Mouse (Mus musculus) ES-E14 (cell line): Measurements from ENCODE around the gene Tars2. TPM values are rescaled to one million over a fixed set of nuclear protein-coding genes. Genes with fewer than 3 reads are reported as not detected.

ENCODE experiments used
- DNase-seq: peaks from one replicate; pipeline ENCODE4 v3.0.0-alpha.2; 2013; ENCODE audit warnings: low read depth, low spot score
- H3K27ac ChIP-seq: 2 replicates; pipeline ENCODE4 v1.5.1; 2012; ENCODE audit warnings: low read depth, mild to moderate bottlenecking, low read length, moderate library complexity, mixed read lengths; ENCODE audit not compliant: poor library complexity, insufficient read depth, severe bottlenecking
- H3K36me3 ChIP-seq: 2 replicates; pipeline ENCODE4 v1.6.1; 2012; ENCODE audit warnings: mild to moderate bottlenecking, low read length, moderate library complexity, mixed read lengths; ENCODE audit not compliant: control insufficient read depth, poor library complexity, insufficient read depth, severe bottlenecking
- H3K4me1 ChIP-seq, 2 experiments: fragments of 150-350 bp in 1 of 2; sonication (generic) in 1 of 2; 2 replicates each; pipeline ENCODE4 v1.6.1; 2012; ENCODE audit warnings: low read length in 2 of 2, mild to moderate bottlenecking in 1 of 2, mixed read lengths in 1 of 2; ENCODE audit not compliant: control insufficient read depth in 2 of 2, insufficient read depth in 2 of 2, poor library complexity in 1 of 2
- H3K4me3 ChIP-seq, 2 experiments: fragments of 150-350 bp in 1 of 2; sonication (generic) in 1 of 2; 2 replicates each; pipeline ENCODE4 v1.5.1; 2012; ENCODE audit warnings: low read length in 2 of 2, low read depth in 1 of 2, mild to moderate bottlenecking in 1 of 2, mixed read lengths in 1 of 2; ENCODE audit not compliant: insufficient read depth in 1 of 2, poor library complexity in 1 of 2, severe bottlenecking in 1 of 2
- H3K9ac ChIP-seq: 2 replicates; pipeline ENCODE4 v1.6.1; 2012; ENCODE audit warnings: low read depth, mild to moderate bottlenecking, low read length, mixed read lengths; ENCODE audit not compliant: poor library complexity, insufficient read depth, severe bottlenecking
- H3K9me3 ChIP-seq: fragments of 150-350 bp; sonication (generic); 2 replicates; pipeline ENCODE4 v1.6.1; 2012; ENCODE audit warnings: low read depth, mild to moderate bottlenecking, low read length; ENCODE audit not compliant: control insufficient read depth, insufficient read depth
- CHD2 ChIP-seq: IDR thresholded peaks from 2 replicates; pipeline ENCODE4 v1.6.1; 2014; ENCODE audit warnings: mild to moderate bottlenecking, low read depth, low read length, inconsistent platforms
- HCFC1 ChIP-seq: IDR thresholded peaks from 2 replicates; pipeline ENCODE4 v1.6.1; 2012; ENCODE audit warnings: low read length, inconsistent platforms, borderline replicate concordance; ENCODE audit not compliant: insufficient read depth
- MAFK ChIP-seq: IDR thresholded peaks from 2 replicates; pipeline ENCODE4 v1.6.1; 2014; ENCODE audit warnings: mild to moderate bottlenecking, low read depth, low read length, inconsistent platforms; ENCODE audit not compliant: insufficient read depth
- ZC3H11A ChIP-seq: IDR thresholded peaks from 2 replicates; pipeline ENCODE4 v1.6.1; 2012; ENCODE audit warnings: low read depth, mild to moderate bottlenecking, inconsistent platforms, low read length, borderline replicate concordance
- ZNF384 ChIP-seq: IDR thresholded peaks from 2 replicates; pipeline ENCODE4 v1.6.1; 2012; ENCODE audit warnings: low read depth, low read length, inconsistent platforms
- in situ Hi-C, 2 experiments: fragments of 600-800 bp; cut with MboI; formaldehyde crosslinking; loops; one replicate each; pipeline ENCODE4 v1.15.1; 2025; ENCODE audit warnings: low sequenced_read_pairs in 2 of 2, inconsistent platforms in 1 of 2; ENCODE audit not compliant: unreplicated experiment in 2 of 2
- total RNA-seq: library from RNA; depleted of rRNA; stranded (reverse); fragments of 300-350 nt; gene quantifications from 2 replicates; pipeline ENCODE4 v1.2.3, GENCODE M21; 2012

Gene Tars2
- total RNA-seq, 1 experiment = 85.9 TPM

- Histone ChIP-seq H3K4me1 (peaks cover 5 to 20% of the 10 kb centered on the region in 2 experiments; a peak in 3 of 4 replicates), H3K9me3 (no peaks in the 10 kb centered on the region), H3K9ac (no peak overlapping the region), H3K4me3 (no peak overlapping the region), H3K27ac (no peak overlapping the region), H3K36me3 (no peaks in the 10 kb centered on the region)
- no peak for DNase-seq
- TF ChIP-seq HCFC1 = no peak
- in situ Hi-C loops = no loop called here
Observed at GRCm38 (mm10) chr3:95698286-95698685, 61.7 kb downstream of the Tars2 start.

DNA sequence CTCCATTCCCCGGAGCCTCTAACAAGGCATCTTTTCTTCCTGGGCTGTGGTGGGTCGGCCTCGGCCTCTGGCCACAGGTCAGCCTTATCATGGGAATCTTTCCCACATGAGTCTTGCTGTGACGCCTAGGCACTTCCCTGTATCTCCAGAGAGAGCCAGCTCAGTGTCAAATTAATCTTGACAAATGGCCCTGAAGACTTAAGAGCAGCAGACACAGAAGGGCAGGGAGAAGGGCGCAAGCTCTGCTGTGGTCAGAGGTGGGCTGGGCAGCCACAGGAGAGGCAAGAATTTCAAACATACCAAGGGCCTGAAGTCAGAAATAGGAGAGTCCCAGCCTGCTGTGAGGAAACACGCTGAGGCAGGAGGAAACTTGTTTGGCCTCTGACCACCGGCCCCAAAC lies 63.6 kb downstream of the Tars2 start:
- H3K27ac ChIP-seq = no peak overlapping the region
- no peaks in the 10 kb centered on the region for H3K9me3 ChIP-seq
- H3K9ac ChIP-seq = no peak overlapping the region

DNA sequence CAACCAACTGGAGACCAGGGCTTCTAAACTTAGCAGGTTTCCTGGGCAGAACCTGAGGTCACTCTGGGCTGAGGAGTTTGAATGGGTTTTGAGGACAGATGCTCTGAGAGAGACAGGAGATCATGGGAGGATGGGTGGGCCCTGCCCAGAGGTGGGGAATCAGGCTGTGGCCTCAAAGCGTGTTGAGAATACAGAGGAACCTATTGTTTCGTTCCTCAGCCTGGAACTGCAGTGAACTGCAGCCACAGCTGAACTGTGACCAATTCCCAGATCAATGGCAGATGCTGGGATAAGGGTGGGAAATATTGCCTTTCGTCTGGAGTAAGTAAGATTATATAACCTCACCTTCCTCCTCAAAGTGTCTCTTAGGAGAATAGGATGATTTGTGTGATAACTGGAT lies 64.2 kb downstream of the Tars2 start:
- H3K27ac ChIP-seq = no peak overlapping the region
- H3K9me3 ChIP-seq = no peaks in the 10 kb centered on the region
- in situ Hi-C loops = no loop called here
- no peak overlapping the region for H3K9ac ChIP-seq
- TF ChIP-seq ZNF384 (no peak), HCFC1 (no peak), CHD2 (no peak), MAFK (no peak), ZC3H11A (no peak)
- H3K4me3 ChIP-seq = no peak overlapping the region
- no peaks in the 10 kb centered on the region for H3K36me3 ChIP-seq
- peaks cover 0 to 11% of the 10 kb centered on the region in 2 experiments; a peak in 3 of 4 replicates for H3K4me1 ChIP-seq
- no peak for DNase-seq

More for the DNA sequence above, 63.6 kb downstream of the Tars2 start:
- no peak for DNase-seq
- Histone ChIP-seq H3K36me3 (no peaks in the 10 kb centered on the region), H3K4me3 (no peak overlapping the region), H3K4me1 (peaks cover 3 to 17% of the 10 kb centered on the region in 2 experiments; a peak in 3 of 4 replicates)
- TF ChIP-seq HCFC1 = no peak
- no peak for TF ChIP-seq MAFK
- TF ChIP-seq ZC3H11A = no peak
- no peak for TF ChIP-seq CHD2
- no peak for TF ChIP-seq ZNF384
- in situ Hi-C loops = no loop called here

DNA sequence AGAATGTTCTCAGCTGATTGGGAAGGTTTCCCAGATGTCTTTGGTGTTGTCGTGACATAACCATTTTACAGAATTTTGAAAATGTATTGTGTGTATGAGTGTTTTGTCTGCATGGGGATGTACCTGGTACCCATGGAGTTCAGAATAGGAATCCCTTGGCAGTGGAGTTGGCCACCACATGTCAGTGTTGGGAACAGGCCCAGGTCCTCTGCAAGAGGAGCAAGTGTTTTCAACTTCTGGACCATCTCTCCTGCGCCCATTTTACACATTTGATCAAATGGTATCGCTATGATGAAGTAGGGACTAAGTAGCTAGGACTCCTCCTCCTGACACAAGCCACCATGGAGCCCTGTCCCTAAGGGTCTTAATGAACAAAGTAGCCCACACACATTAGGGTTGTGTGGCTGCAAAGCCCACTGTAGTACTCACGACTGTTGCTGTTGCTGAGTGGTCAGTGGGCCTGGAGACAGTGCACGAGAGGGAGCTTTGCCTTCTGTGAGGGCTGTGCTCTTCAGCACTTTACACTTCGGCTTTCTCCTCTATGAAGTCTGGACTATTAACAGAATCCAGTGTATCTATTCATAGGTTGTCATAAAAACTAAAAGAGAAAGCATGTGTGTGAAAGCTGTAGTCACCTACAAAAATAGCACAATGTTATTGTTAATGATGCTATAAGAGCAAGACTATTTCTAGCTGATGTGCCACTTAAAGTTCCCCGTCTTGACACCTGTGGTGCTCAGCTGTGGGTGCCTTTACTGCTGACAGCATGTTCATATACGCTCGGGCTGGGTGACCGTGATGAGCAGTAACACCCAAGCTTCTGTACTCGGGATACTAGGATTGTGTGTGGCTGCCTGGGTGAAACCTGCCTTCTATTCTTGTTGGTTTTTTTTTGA lies 65.0 kb downstream of the Tars2 start:
- H3K36me3 ChIP-seq = no peaks in the 10 kb centered on the region
- no peak overlapping the region for H3K4me3 ChIP-seq
- no peak overlapping the region for H3K9ac ChIP-seq
- TF ChIP-seq HCFC1 (no peak), ZNF384 (no peak), ZC3H11A (no peak), MAFK (no peak), CHD2 (no peak)
- DNase-seq = no peak
- no peak overlapping the region for H3K27ac ChIP-seq
- H3K9me3 ChIP-seq = no peaks in the 10 kb centered on the region
- in situ Hi-C loops = no loop called here
- peaks cover 0 to 4% of the 10 kb centered on the region in 2 experiments; a peak in 2 of 4 replicates for H3K4me1 ChIP-seq
